Mouse (Mus musculus): Measurements from ENCODE around the gene Wnt9a. TPM values are rescaled to one million over a fixed set of nuclear protein-coding genes. Genes with fewer than 3 reads are reported as not detected.
"Not testable (repeated sequence)": the region's sequence is repeated elsewhere in the genome, so short reads cannot be mapped to it uniquely, and the experiment has no call there.

The Wnt9a gene
- total RNA-seq, 2 experiments from 2014 or later = 6.0 to 6.2 TPM

DNA sequence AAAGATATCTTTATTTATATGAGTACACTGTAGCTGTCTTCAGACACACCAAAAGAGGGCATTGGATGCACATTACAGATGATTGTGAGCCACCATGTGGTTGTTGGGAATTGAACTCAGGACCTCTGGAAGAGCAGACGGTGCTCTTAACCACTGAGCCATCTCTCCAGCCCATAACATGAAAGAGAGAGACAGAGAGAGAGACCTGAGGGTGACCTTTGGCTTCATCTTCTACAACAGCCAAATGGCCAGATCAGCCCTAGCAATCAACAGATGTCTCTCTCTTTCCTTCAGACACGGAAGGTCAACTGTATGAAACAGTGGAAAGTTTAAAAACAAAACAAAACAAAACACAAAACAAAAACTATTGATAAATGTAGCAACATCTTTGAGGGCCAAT lies 5.7 kb upstream of the Wnt9a start:
- intact Hi-C loops (cut with DNase I); DNase-seq: not testable (repeated sequence)

DNA sequence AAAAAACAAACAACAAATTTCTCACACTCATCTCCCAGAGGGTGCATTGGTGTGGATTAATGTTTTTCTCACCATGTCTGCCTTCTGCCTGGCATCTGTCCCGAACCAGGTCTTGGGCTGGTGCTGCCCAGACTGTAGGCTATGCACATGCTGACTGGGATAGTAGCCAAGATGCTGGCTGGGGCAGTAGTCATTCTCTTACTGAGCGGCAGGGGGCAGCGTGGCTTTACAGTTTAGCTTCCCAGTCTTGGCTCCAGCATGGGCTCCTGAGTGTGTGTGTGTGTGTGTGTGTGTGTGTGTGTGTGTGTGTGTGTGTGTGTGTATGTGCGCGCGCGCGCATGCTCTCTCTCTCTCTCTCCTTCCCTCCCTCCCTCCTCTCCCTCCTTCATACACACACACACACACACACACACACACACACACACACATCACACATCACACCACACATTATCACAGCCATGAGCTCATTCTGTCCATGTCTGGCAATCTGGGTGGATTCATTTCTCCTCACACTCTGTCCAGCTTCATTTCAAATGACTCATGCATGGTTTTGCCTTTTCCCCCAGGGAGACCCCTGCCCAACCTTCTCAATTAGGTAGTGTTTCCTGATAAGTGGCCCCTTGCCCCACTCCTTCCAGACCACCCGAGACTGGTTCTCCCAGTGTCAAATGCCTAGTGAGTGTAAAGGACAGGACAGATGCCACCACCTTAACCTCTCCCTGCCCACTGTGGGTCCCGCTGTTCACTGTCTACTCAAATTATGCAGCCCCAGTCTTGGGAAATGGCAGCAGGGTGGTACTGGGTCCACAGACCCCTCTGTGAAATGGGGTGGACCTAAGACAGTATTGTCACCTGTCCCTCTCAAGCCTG lies 3.8 kb upstream of the Wnt9a start:
- intact Hi-C loops (cut with DNase I) = loop anchor here (1.0 kb wide), 1 partner anchor 180 kb away; no protein-coding TSS in a partner anchor

DNA sequence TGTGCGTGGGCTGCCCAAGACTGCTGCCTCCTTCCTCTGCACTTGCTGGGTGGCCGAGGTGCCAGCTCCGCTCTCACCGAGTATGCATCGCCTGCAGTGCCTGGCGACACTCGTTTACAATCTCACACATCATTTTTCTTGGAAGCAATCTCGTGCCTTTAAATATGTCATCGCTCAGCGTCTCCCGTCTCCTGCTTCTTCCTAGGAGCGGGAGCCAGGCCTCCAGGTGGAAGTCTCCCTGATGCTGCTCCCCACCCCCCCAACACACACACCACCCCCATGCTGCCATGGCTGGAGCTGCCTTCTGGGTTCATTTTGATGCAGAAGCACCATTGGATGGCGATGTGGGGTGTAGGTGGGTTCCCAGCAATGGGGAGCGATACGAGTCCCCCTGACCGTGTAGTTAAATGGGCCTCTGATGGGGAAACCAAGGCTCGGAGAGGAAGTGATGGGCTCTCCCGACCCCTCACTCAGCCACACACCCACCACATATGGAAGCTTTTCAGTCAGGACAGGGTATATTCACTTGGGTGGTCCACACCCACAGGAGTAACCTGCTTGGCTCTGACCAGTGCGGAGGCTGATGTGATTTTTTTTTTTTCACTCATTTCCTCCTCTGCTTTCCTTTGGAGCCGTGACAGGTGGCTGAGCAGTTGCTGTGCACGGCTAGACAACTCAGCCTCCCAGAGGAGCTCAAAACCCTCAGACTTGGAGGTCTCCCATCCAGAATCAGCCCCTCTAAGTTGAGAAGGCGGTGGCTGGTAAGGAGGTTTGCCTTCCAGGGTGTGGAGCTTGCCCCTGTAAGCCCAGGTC lies 1.5 kb upstream of the Wnt9a start:
- intact Hi-C loops (cut with DNase I) = loop anchor here (5.0 kb wide), 1 partner anchor 122 kb away; no protein-coding TSS in a partner anchor
- DNase-seq = no peak

More for the DNA sequence above, 3.8 kb upstream of the Wnt9a start:
- peak; percentile 84 to 86 for DNase-seq

DNA sequence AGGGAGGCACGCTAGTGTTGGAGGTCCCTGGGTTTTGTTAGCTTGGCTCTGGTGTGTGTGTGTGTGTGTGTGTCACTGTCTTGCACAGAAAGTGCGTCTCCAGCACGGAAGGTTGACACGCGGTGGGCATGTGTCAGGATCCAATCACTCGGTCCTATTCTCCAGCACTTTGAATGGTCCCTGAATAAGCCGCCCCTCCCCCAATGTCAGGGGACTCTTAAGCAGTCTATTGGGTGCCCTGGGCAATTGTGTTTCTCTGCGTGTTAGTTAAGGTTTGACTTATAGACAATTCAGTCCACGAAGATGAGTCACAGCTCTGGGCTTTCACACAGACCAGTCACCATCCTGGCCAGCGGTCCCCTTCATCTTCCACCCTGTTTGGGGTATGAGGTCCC lies 910 bp upstream of the Wnt9a start:
- DNase-seq = no peak
- intact Hi-C loops (cut with DNase I) = loop anchor here (5.0 kb wide), 1 partner anchor 121 kb away; no protein-coding TSS in a partner anchor

DNA sequence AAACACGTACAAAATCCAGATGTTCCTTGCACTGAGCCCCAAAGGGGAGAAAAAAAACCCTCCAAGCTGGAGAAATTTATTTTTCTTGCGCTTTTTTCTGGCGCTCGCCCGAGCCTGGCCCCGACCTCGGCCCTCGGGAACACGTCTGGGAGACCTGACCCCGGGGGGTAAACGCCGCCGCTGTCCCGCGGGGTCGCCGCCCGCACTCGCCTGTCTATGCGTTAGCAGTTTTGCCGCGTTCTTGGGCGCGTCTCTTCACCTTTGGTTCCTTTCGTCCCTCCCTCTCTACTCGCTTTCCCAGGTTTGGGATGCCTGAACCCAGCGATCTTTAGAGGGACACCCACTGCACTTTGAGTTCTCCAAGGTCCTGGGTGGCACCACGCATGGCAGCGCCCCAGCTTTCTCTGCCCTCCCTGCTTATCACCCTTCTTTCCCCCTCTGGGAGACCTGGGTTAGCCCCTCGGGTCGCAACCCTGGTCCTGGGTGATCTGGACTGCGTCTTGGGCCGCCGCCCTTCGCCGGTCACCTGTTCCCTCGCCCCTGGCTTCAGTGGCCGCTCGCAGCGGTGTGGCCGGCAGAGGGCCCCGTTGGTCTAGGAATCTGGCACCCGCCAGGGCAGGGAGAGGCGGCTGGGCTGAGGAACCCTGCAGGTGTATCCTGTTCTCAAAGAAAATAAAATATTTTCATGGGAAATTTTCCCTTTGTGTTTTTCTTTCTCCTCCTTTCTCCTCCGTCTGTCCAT lies 865 bp downstream of the Wnt9a start:
- intact Hi-C loops (cut with DNase I) = loop anchor here (1.0 to 5.0 kb wide), 4 partner anchors 59 to 261 kb away; no protein-coding TSS in a partner anchor
- DNase-seq = peak; percentile 85 to 86

DNA sequence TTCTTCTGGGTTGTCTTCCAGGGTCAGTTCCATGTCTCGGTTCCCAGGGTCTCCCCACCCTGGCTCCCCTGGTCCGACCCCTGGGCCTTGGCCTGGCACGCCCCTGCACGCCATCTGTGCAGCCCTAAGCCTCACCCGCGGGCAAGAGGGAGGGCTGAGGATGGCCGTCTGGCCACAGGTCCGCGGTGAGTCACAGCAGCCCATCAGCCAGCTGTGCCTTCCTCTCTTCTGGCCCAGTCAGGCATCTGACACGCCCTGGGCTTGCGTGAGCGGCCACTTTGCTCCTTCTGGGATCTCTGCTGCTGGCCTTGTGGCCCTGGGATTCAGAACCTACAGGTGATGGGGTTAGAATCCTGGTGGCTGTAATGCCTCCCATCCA lies 1.4 kb downstream of the Wnt9a start:
- no peak for DNase-seq
- intact Hi-C loops (cut with DNase I) = loop anchor here (1.0 to 5.0 kb wide), 4 partner anchors 59 to 261 kb away; no protein-coding TSS in a partner anchor

DNA sequence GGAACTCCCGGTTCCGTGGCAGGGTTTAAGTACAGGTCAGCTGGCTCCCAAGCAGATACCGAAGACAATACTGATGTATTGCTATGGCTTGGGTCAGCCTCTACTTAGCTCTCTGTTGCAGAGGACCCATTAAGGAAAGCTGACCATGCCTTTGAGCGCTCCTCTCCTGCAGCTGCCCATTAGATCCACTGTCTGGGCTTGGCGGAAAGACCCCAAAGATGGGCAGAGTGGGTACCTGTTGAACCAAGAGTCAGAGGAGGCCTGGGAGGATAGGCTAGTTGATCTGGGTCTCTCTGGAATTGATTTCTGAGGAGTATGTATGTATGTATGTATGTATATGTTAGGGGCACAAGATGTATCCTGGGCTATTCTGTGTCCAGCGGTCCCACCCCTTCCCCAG lies 1.9 kb downstream of the Wnt9a start:
- DNase-seq = no peak
- intact Hi-C loops (cut with DNase I) = loop anchor here (1.0 to 5.0 kb wide), 5 partner anchors 22 to 260 kb away; no protein-coding TSS in a partner anchor

DNA sequence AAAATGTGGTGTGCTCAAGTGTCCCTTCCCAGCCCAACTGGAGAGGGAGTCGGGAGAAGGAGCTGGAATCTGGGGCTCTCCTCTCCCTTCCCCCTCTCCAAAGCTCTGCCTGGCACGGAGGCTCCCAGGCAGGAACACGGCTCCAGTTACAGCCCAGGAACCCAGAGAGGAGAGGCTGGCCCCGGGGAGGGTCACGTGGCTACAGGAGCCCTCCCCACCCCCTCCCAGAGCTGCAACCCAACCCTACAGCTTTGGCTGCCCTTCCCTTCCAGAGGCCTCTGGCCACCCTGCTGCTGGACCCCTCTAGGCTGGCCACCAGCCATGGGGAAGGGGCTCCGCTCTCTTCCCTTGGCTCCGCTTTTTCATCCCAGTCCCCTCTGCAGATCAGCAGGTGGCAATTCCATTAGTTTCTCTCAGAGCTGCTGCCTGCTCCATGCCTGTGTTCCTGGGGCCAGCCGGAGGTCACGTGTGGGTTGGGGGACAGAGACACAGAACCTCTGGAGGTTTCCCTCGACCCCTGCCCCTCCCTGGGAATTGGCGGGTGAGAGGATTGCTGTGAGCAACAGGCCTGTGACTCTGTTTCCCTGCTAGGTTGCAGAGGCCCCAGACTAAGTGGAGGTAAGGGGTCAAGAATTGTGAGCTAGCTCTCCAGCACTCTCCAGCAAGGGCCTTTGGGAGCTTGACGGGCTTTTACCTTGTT lies 2.5 kb downstream of the Wnt9a start:
- intact Hi-C loops (cut with DNase I) = loop anchor here (1.0 to 5.0 kb wide), 4 partner anchors 21 to 260 kb away; no protein-coding TSS in a partner anchor
- DNase-seq = peak in 1 of 2 experiments; percentile 42

DNA sequence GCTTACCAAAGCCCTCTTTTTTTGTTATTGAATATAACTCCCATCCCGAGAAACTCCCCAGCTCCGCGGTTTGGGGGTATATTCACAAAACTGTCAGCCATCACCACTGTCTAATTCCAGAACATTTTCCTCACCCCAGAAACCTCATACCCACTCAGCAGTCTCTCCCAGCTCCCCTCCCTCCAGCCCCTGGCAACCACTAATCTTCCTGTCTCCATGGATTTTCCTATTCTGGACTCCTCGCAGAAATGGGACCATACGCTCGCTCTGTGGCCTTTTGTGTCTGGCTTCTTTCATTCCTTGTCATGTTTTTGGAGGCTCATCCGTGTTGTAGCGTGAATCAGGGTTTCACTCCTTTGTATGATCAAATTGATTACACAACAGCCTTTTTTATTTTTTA lies 3.2 kb downstream of the Wnt9a start:
- intact Hi-C loops (cut with DNase I) = loop anchor here (1.0 to 5.0 kb wide), 4 partner anchors 20 to 259 kb away; no protein-coding TSS in a partner anchor

DNA sequence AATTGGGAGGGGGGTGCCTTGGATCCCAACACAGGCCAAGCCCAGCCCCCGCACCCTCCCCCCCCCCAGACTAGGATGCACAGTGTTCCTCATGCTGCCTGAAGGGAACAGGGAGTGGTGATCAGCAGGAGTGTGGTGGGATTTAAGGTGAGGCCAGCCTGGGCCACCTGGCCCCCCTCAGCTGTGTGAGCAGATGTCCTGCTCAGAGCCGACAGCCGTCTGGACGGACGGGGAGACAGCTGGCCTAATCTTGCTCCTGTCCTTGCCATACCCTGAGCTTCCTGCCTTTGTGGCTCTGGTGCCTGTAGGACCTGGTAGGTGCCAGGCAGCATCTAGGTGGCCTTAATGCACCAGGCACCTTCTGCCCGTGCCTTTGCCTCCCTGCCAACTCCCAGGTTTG lies 5.3 kb downstream of the Wnt9a start:
- intact Hi-C loops (cut with DNase I) = no loop called here
- DNase-seq = no peak

More for the DNA sequence above, 3.2 kb downstream of the Wnt9a start:
- DNase-seq = no peak

DNA sequence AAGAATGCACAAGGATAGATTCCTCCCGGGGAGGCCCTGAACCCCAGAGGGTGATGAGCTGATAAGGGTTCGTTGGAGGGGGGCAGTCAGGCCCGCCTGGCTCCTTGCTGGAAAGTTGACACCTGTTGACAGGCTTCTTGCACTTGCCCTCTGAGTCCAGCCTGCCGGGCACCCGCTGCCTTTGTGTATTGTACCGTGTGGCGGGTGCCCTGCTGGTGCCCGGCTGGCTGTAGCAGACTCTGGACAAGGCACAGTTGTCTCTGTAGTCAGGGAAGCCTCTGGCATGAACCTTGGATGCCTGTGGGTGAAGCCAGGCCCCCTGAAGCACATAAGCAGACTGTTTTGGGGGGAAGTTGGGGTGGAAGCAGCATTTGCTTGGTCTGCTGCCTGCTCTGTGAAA lies 5.8 kb downstream of the Wnt9a start:
- DNase-seq = no peak
- intact Hi-C loops (cut with DNase I) = no loop called here

DNA sequence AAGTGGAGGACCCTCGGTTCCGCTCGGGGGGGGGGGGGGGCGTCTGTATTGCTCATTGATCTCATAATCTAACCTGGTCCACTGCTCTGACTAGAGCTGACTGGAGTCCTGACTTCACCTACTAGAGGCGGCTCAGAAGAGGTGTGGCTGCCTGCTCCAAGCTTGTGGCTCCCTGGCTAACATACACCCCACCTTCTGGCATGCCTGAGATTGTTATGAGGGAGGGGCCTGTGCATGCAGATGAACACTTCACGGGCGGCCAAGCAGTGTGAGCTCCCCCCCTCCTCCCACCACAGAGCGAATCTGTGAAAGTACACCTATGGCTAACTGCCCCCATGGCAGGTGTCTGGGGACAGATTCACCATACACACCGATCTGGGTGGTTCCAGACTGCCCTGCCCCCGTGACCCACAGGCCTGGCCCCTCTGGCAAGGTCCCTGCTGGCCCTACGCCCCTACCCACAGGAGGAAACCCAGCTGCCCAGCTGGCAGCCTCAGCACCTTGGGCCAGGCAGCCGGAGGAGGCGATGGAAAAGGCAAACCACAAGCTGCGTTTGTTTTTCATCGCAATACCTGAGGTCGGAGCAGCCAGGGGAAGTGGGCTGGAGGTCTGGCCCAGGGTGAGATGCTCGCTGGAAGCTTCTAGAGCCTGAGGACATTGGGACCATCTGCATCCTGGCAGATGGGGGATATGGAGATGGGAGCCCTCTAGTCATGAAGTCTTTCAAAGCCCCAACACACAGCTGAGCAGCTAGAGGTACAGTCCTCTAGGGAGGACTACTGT lies 6.5 kb downstream of the Wnt9a start:
- intact Hi-C loops (cut with DNase I) = no loop called here
- no peak for DNase-seq

DNA sequence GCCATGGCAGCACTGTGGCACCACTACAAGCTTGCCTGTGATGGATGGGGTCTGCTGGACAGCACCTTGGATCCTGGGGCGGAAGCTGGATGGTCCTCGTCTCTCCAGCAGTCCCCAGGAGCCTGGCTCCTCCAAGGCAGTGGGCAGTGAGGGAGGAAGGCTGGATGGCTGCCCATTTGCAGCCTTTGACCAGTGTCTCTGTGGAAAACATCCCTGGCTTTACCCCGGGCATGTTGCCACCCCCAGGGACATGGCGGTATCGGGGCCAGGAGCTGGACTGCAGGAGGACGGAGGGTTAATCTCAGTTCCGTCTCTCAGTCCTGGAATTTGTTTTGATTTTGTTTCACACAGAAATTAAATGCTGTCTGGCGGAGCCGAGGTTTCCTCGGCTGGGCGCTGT lies 7.2 kb downstream of the Wnt9a start:
- intact Hi-C loops (cut with DNase I) = no loop called here
- no peak for DNase-seq

DNA sequence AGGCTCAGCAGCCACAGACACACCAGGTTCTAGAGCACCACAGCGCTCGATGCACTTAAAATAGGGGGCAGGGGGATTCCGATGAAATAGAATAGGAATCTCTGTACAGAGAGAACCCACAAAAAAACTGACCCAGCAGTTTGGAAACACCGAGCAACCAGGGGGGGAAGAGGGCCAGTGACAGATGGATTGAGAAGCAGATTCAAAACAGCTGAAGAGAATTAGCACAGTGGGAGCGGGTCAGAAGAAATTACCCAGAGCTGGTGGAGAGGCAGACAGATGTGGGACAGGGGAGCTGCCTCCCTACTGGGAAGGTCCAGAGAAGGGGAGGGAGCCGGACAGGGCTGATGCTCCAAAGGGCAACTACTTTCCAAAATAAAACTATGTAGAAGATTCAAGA lies 9.8 kb downstream of the Wnt9a start:
- intact Hi-C loops (cut with DNase I) = no loop called here
- no peak for DNase-seq

DNA sequence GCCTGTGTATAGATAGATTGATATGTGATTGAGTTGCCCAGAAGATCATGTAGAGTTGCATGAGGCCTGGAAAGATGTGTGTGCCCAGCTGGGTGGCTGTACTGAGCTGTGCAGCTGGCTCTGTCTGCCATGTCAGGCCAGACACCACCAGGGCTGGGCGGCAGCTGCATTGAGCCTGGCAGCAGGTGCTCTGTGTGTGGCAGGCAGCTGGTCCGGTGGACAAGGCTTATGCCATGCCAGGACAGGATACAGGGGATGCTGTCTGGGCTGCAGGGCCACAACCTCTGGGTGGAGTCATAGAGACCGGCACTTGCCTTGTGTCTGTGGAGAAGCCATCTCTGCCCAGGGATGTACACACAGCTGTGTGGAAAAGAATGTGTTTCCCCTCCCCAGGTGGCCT lies 16.3 kb downstream of the Wnt9a start:
- DNase-seq = no peak
- intact Hi-C loops (cut with DNase I) = no loop called here

DNA sequence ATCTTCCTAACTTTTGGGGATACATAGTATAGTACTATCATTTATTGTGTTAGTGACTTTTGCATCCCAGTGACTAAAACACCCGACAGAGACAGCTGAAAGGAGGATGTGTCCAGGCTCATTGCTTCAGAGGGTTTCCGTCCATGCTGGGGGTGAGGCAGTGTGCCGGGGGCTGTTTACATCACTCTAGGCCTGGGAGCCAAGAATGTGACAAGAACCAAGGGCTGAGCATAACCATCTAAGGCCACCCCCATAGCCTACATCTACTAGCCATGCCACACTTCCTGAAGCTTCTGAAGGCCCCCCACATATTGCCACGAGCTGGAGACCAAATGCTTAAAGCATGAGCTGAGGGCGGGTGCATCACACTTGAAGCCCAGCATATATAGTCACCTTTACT lies 18.0 kb downstream of the Wnt9a start:
- DNase-seq = no peak
- intact Hi-C loops (cut with DNase I) = no loop called here

DNA sequence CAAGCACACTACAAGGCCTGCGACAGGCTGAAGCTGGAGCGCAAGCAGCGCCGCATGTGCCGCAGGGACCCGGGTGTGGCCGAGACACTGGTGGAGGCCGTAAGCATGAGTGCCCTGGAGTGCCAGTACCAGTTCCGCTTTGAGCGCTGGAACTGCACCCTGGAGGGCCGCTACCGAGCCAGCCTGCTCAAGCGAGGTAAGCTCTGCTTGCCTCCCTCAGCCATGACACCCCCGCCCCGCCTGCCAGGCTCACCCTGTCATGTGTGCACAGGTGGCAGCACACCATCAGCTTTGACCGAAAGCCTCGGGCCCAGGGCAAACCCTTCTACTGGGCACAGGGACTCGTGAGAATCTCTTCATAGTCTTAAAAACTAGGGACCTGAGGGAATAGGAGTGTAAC lies 20.9 kb downstream of the Wnt9a start:
- intact Hi-C loops (cut with DNase I) = no loop called here
- no peak for DNase-seq

DNA sequence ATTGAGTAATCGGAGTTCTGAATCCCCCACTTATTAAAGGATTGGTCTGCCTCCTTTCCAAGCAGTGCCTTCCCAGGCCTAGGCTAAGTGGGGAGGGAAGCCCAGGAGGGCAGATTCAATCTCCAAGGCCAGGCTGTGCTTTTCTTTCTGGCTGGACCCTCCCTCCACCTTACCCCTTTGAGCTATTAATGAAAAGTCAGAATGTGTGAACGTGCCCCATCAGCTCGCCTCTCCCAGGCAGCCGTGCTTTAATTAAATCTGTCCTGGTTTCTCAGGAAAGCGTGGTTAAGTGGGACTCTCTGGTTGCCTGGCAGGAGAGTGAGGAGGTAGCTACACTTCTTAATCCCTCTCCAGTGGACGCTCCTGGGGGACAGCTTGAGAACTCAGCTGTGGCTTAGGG lies 22.9 kb downstream of the Wnt9a start:
- intact Hi-C loops (cut with DNase I) = loop anchor here (1.0 kb wide), 1 partner anchor 20 kb away; no protein-coding TSS in a partner anchor
- no peak for DNase-seq

DNA sequence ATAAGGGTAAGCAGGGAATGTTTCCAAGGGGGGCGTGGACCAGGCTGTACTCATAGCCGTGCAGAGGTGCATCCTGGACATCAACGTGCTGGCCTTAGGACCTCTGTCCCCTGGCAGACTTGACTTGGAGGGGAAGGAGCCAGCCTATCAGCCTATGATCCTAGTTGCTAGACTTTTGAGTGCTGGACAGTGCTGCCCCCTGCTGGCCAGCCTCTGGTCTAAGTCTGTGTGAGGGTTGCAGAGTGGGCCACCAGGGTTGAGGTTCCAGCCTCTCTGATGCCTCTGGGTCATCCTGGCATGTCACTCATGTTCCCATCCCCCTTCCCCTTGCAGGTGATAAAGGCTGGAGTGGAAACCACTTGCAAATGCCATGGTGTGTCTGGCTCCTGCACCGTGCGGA lies 23.8 kb downstream of the Wnt9a start:
- peak; percentile 64 to 78 for DNase-seq
- intact Hi-C loops (cut with DNase I) = loop anchor here (1.0 kb wide), 1 partner anchor 21 kb away; no protein-coding TSS in a partner anchor

Measured in heart, postnatal 36 days (tissue).